Mouse (Mus musculus) neural tube, embryonic 15.5 days (tissue): Measurements from ENCODE around the gene Gprasp2. TPM values are rescaled to one million over a fixed set of nuclear protein-coding genes. Genes with fewer than 3 reads are reported as not detected.
"Not testable (repeated sequence)": the region's sequence is repeated elsewhere in the genome, so short reads cannot be mapped to it uniquely, and the experiment has no call there.

Source experiments
- ATAC-seq: fragments of 200-750 bp; cut with Nextera tagmentation; 2 replicates; pipeline ENCODE4 v1.8.0; 2017; ENCODE audit warnings: mild to moderate bottlenecking, moderate TSS enrichment, moderate library complexity; ENCODE audit not compliant: low FRiP score
- H3K27ac ChIP-seq: fragments of 300-500 bp; sonication (generic); replicated peaks from 2 replicates; pipeline ENCODE4 v1.5.1; 2015; ENCODE audit warnings: mild to moderate bottlenecking, inconsistent platforms
- H3K27me3 ChIP-seq: fragments of 300-500 bp; sonication (generic); replicated peaks from 2 replicates; pipeline ENCODE4 v1.6.1; 2015; ENCODE audit warnings: inconsistent platforms
- H3K36me3 ChIP-seq: fragments of 300-500 bp; sonication (generic); 2 replicates; pipeline ENCODE4 v1.6.1; 2015; ENCODE audit warnings: inconsistent platforms
- H3K4me1 ChIP-seq: fragments of 300-500 bp; sonication (generic); 2 replicates; pipeline ENCODE4 v1.6.1; 2015; ENCODE audit warnings: inconsistent platforms
- H3K4me2 ChIP-seq: fragments of 300-500 bp; sonication (generic); 2 replicates; pipeline ENCODE4 v1.6.1; 2015; ENCODE audit warnings: inconsistent platforms, mild to moderate bottlenecking, moderate library complexity
- H3K4me3 ChIP-seq: fragments of 300-500 bp; sonication (generic); replicated peaks from 2 replicates; pipeline ENCODE4 v1.5.1; 2015; ENCODE audit warnings: mild to moderate bottlenecking, inconsistent platforms
- H3K9ac ChIP-seq: fragments of 300-500 bp; sonication (generic); replicated peaks from 2 replicates; pipeline ENCODE4 v1.6.1; 2015; ENCODE audit warnings: mild to moderate bottlenecking, inconsistent platforms
- H3K9me3 ChIP-seq: fragments of 300-500 bp; sonication (generic); replicated peaks from 2 replicates; pipeline ENCODE4 v1.6.1; 2016; ENCODE audit warnings: inconsistent platforms
- WGBS: fragments of 180-500 bp; shearing (Covaris S2); methylation state at CpG from one replicate; pipeline ENCODE4 v1.1.7; 2015; ENCODE audit warnings: mixed read lengths; 5-methylcytosine and 5-hydroxymethylcytosine counted together
- polyA plus RNA-seq: library from polyadenylated mRNA; unstranded; fragments of >200 nt; fragmentation: Nextera tagmentation; extraction: Ambion mirVana; gene quantifications from 2 replicates; pipeline ENCODE4 v1.2.1, GENCODE M21; 2015

The Gprasp2 gene
- 195 and 230 TPM in 2 replicates for polyA plus RNA-seq

- H3K9ac ChIP-seq: peak within 1 kb of the TSS; percentile 56
- not testable (repeated sequence) for H3K4me1 ChIP-seq, H3K36me3 ChIP-seq, H3K9me3 ChIP-seq, H3K27me3 ChIP-seq
- H3K27ac ChIP-seq: peak within 1 kb of the TSS; percentile 81
- ATAC-seq: peak; percentile 91
- peak within 1 kb of the TSS; percentile 56 for H3K4me2 ChIP-seq
- 23% methylated on average over 23 of the region's 32 CpGs for WGBS
- peak within 1 kb of the TSS; percentile 50 for H3K4me3 ChIP-seq
Measured at GRCm38 (mm10) chrX:135838521-135839360, at the start of gene Gprasp2. Gene Gprasp2, plus strand, starts transcription at chrX:135839034.

GRCm38 (mm10) chrX:135791536-135791935 lies 47.3 kb upstream of the Gprasp2 start:
- Histone ChIP-seq H3K9ac (no peak overlapping the region), H3K27ac (no peak overlapping the region), H3K4me2 (no peak overlapping the region), H3K27me3 (no peaks in the 10 kb centered on the region), H3K4me3 (no peak overlapping the region), H3K9me3 (no peaks in the 10 kb centered on the region), H3K4me1 (no peaks in the 10 kb centered on the region), H3K36me3 (no peaks in the 10 kb centered on the region)
- ATAC-seq: no peak

GRCm38 (mm10) chrX:135792326-135792725 lies 46.5 kb upstream of the Gprasp2 start:
- Histone ChIP-seq H3K27me3 (no peaks in the 10 kb centered on the region), H3K27ac (no peak overlapping the region), H3K4me1 (no peaks in the 10 kb centered on the region), H3K4me2 (no peak overlapping the region), H3K9ac (no peak overlapping the region), H3K36me3 (no peaks in the 10 kb centered on the region), H3K9me3 (no peaks in the 10 kb centered on the region), H3K4me3 (no peak overlapping the region)
- ATAC-seq: no peak
- WGBS: 78% methylated on average over 6 of the region's 6 CpGs

GRCm38 (mm10) chrX:135795591-135796304 lies 43.1 kb upstream of the Gprasp2 start:
- Histone ChIP-seq H3K9ac (peak overlapping the region; percentile 67), H3K4me3 (peak overlapping the region; percentile 57), H3K36me3 (peaks cover 13% of the 10 kb centered on the region; the same call in 1 of the 2 replicates), H3K27ac (peak overlapping the region; percentile 81), H3K4me2 (peak overlapping the region; percentile 51)
- ATAC-seq: peak; percentile 94
- H3K4me1 ChIP-seq, H3K27me3 ChIP-seq, H3K9me3 ChIP-seq: not testable (repeated sequence)
- WGBS: 26% methylated on average over 23 of the region's 27 CpGs

- not testable (repeated sequence) for H3K4me1 ChIP-seq, H3K27me3 ChIP-seq, H3K9me3 ChIP-seq
- peaks cover 19% of the 10 kb centered on the region; the same call in 1 of the 2 replicates for H3K36me3 ChIP-seq
- H3K4me3 ChIP-seq: peak overlapping the region; percentile 57
- H3K4me2 ChIP-seq: peak overlapping the region; percentile 51
- ATAC-seq: peak; percentile 64
- H3K27ac ChIP-seq: peak overlapping the region; percentile 81
- WGBS: 32% methylated on average over 24 of the region's 26 CpGs
- H3K9ac ChIP-seq: peak overlapping the region; percentile 67
Measured at GRCm38 (mm10) chrX:135796305-135797211, 42.3 kb upstream of the Gprasp2 start.

GRCm38 (mm10) chrX:135797212-135797644 lies 41.6 kb upstream of the Gprasp2 start, which contains the start of gene Bhlhb9:
Gene Bhlhb9, plus strand, starts transcription at chrX:135797594.
- peak within 1 kb of the TSS; percentile 57 for H3K4me3 ChIP-seq
- H3K9me3 ChIP-seq, H3K27me3 ChIP-seq, H3K4me1 ChIP-seq: not testable (repeated sequence)
- H3K36me3 ChIP-seq: peaks cover 24% of the 10 kb centered on the region
- H3K4me2 ChIP-seq: peak within 1 kb of the TSS; percentile 51
- H3K9ac ChIP-seq: peak within 1 kb of the TSS; percentile 67
- peak within 1 kb of the TSS; percentile 81 for H3K27ac ChIP-seq
- WGBS: 3% methylated on average over 3 of the region's 5 CpGs
- peak; percentile 12; the same call in 1 of the 2 replicates for ATAC-seq

- WGBS: 88% methylated on average over 3 of the region's 3 CpGs
- peaks cover 21% of the 10 kb centered on the region for H3K36me3 ChIP-seq
- H3K27ac ChIP-seq: no peak overlapping the region
- no peaks in the 10 kb centered on the region for H3K9me3 ChIP-seq
- no peak overlapping the region for H3K9ac ChIP-seq
- ATAC-seq: no peak
- H3K4me1 ChIP-seq: no peaks in the 10 kb centered on the region
- H3K27me3 ChIP-seq: no peaks in the 10 kb centered on the region
- H3K4me2 ChIP-seq: no peak overlapping the region
- no peak overlapping the region for H3K4me3 ChIP-seq
Measured at GRCm38 (mm10) chrX:135804149-135804548, 34.7 kb upstream of the Gprasp2 start.

GRCm38 (mm10) chrX:135805780-135806179 lies 33.1 kb upstream of the Gprasp2 start:
- H3K9ac ChIP-seq: no peak overlapping the region
- WGBS: 6% methylated on average over 1 of the region's 1 CpGs
- H3K27me3 ChIP-seq: no peaks in the 10 kb centered on the region
- peaks cover 10% of the 10 kb centered on the region for H3K36me3 ChIP-seq
- ATAC-seq: 0 out of 2 replicates have a peak, but pooled peaks have one; percentile 24
- H3K9me3 ChIP-seq: no peaks in the 10 kb centered on the region
- no peak overlapping the region for H3K4me2 ChIP-seq
- no peaks in the 10 kb centered on the region for H3K4me1 ChIP-seq
- H3K27ac ChIP-seq: no peak overlapping the region
- no peak overlapping the region for H3K4me3 ChIP-seq

- not testable (repeated sequence) for H3K27ac ChIP-seq, H3K4me2 ChIP-seq, H3K4me3 ChIP-seq, H3K9me3 ChIP-seq, ATAC-seq, H3K4me1 ChIP-seq, H3K36me3 ChIP-seq, H3K9ac ChIP-seq, H3K27me3 ChIP-seq
- 45% methylated on average over 1 of the region's 1 CpGs for WGBS
Measured at GRCm38 (mm10) chrX:135835896-135836295, 2.9 kb upstream of the Gprasp2 start.

GRCm38 (mm10) chrX:135837896-135838295 lies 938 bp upstream of the Gprasp2 start:
- no peaks in the 10 kb centered on the region for H3K4me1 ChIP-seq
- H3K4me2 ChIP-seq: peak overlapping the region; percentile 56
- no peaks in the 10 kb centered on the region for H3K9me3 ChIP-seq
- WGBS: 66% methylated on average over 2 of the region's 2 CpGs
- no peak overlapping the region for H3K4me3 ChIP-seq
- H3K36me3 ChIP-seq: peaks cover 4% of the 10 kb centered on the region; the same call in 1 of the 2 replicates
- peak overlapping the region; percentile 81 for H3K27ac ChIP-seq
- H3K27me3 ChIP-seq: no peaks in the 10 kb centered on the region
- no peak overlapping the region for H3K9ac ChIP-seq
- 0 out of 2 replicates have a peak, but pooled peaks have one; percentile 12 for ATAC-seq
